Comparison of ENCODE assay signal across 8 mouse cellular contexts in the genomic region with DNA sequence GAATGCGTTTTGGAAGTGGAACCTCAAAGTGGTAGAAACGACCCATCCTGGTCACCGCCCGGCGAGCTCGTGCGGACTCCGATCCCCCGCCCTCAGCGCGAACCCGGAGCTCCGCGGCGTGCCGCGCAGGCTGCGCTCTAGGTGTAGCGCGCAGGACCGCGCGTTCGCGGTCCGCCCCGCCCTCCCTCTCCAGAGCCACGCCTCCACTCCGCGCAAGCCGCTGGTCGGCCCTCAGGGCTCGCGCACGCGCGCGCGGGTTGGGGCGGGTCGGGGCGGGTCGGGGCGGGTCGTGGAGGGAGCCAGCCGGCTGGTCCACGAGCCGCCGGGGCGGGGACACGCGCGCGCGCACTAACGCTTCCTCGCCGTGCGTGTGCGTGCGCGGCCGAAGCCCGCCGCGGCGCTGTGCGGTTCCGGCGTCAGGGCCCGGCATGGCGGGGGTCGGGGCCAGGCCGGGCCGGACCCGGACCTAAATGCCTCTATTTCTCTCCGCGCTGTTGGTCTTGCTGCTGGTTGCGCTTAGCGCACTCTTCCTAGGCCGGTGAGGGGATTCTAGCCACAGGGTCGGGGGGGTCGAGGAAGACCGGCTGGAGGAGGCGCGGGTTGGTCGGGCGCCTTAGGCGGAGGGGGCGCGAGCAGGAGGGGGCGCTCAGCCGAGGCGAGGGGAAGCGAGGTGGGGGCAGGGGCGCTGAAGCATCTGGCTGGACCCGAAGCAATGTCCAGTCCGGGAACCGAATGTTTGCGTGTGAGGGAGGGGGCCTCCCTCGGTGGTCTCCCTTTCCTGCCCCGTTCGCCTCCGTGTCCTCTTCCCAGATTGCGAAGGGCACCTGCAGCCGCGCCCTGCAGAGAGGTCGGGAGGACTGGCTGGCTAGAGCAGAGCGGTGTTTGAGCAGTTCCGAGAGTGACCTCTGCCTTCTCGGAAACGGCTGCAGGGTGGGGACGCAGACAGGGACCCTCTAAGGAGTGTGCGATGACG. TPM values are rescaled to one million over a fixed set of nuclear protein-coding genes. Genes with fewer than 3 reads are reported as not detected.
DNase-seq lines count a peak whose midpoint lies in the region; ATAC-seq lines count a peak whose summit lies in the region.

Gene 2610507B11Rik (plus strand): TSS at position 373 of the 973 bp plus-strand sequence.

- H3K79me2 ChIP-seq in macrophage (ENCODE audit: inconsistent target) = peaks cover 34% of the 10 kb centered on the region

- peak within 1 kb of the TSS; percentile 77 for H3K4me2 ChIP-seq in hindbrain, embryonic 16.5 days (ENCODE audit: low read length)

- H3K9ac ChIP-seq in hindbrain, embryonic 16.5 days (ENCODE audit: low read depth, low read length) = peak within 1 kb of the TSS; percentile 89

- H3K9me3 ChIP-seq in hindbrain, embryonic 16.5 days (ENCODE audit: control insufficient read depth, low read length) = no peaks in the 10 kb centered on the region

- under 1% methylated on average over 86 of the region's 115 CpGs for WGBS in hindbrain, embryonic 16.5 days
- under 1% methylated on average over 113 of the region's 115 CpGs for WGBS in macrophage (ENCODE audit: missing documents)

- peak within 1 kb of the TSS; percentile 89 for H3K4me3 ChIP-seq in hindbrain, embryonic 16.5 days (ENCODE audit: low read length)
- peak within 1 kb of the TSS; percentile 96 for H3K4me3 ChIP-seq in macrophage (ENCODE audit: inconsistent target)

- peak within 1 kb of the TSS; percentile 86 for H3K27ac ChIP-seq in hindbrain, embryonic 16.5 days (ENCODE audit: low read depth, low read length)
- peak within 1 kb of the TSS; percentile 96 for H3K27ac ChIP-seq in macrophage

- no peaks in the 10 kb centered on the region for H3K27me3 ChIP-seq in hindbrain, embryonic 16.5 days (replicated peaks; ENCODE audit: control insufficient read depth, insufficient read depth, low read length)

- peaks cover 18% of the 10 kb centered on the region for H3K36me3 ChIP-seq in hindbrain, embryonic 16.5 days (ENCODE audit: control insufficient read depth, insufficient read depth, low read length)
- peaks cover 26% of the 10 kb centered on the region for H3K36me3 ChIP-seq in macrophage (ENCODE audit: inconsistent target)

- peaks cover 10% of the 10 kb centered on the region for H3K4me1 ChIP-seq in hindbrain, embryonic 16.5 days (ENCODE audit: control insufficient read depth, insufficient read depth, low read depth, low read length)

- peak; percentile 97 for ATAC-seq in hindbrain, embryonic 16.5 days

- peak; percentile 93 for DNase-seq in T-cell, adult 2 months (ENCODE audit: low spot score)
- DNase-seq in cerebellum, postnatal 36 days = peak; percentile 84 to 94
- DNase-seq in gastrocnemius, adult 18-20 months (ENCODE audit: low spot score) = peak; percentile 91
- DNase-seq in left cerebral cortex, adult 18-20 months (ENCODE audit: low spot score in 2 of 2) = peak; percentile 85 to 93
- peak; percentile 93 for DNase-seq in right cerebral cortex, adult 18-20 months
- peak; percentile 69 for DNase-seq in urinary bladder, postnatal 10 days (ENCODE audit: low spot score)

RNA-seq across cellular contexts. Expression of gene 2610507B11Rik, which starts in this region (rescaled TPM):
- 100 to 1,000 TPM; 200 to 204 TPM for total RNA-seq in gastrocnemius, adult 18-20 months (2021)
- 55.1 and 57.4 TPM in 2 replicates for polyA plus RNA-seq in hindbrain, embryonic 16.5 days (2015; fragmentation: Nextera tagmentation; extraction: Ambion mirVana)
- 100 to 1,000 TPM; 165 to 170 TPM for total RNA-seq in left cerebral cortex, adult 18-20 months (2021)
- total RNA-seq in macrophage (2018; cell fraction: chromatin; rRNA removed) = 100 to 1,000 TPM in 22 of 26 experiments, 10 to 100 TPM in 4; 77.2 to 649 (median 274) TPM
- 100 to 1,000 TPM in 21 of 26 experiments, 10 to 100 TPM in 5; 71.0 to 193 (median 125) TPM for total RNA-seq in macrophage (2018; cell fraction: cytosol; rRNA removed)
- 100 to 1,000 TPM in 24 of 26 experiments, 10 to 100 TPM in 2; 96.0 to 437 (median 178) TPM for total RNA-seq in macrophage (2018; cell fraction: nucleus; rRNA removed)
- polyA plus RNA-seq in macrophage (2018) = 144 to 210 TPM (median 148 TPM) in 3 replicates

Comparison
In these comparisons a context has a peak if more than half of its experiments do, and no peak if none do; other contexts are left out.
1. Peak in every context shown above with its lines: DNase-seq, ATAC-seq, H3K4me3 ChIP-seq and H3K27ac ChIP-seq.